Mouse (Mus musculus): ENCODE data around the gene Tac1. TPM values are rescaled to one million over a fixed set of nuclear protein-coding genes. Genes with fewer than 3 reads are reported as not detected.
"Not testable (repeated sequence)": the region's sequence is repeated elsewhere in the genome, so short reads cannot be mapped to it uniquely, and the experiment has no call there.

Tac1 gene
- 37.7 and 48.4 TPM in 2 replicates for polyA plus RNA-seq (2015; fragmentation: Nextera tagmentation; extraction: Ambion mirVana)

- peak; percentile 18 for DNase-seq (ENCODE audit: low spot score)
- Histone ChIP-seq H3K27me3 (ENCODE audit: control insufficient read depth, insufficient read depth, low read length) (peaks cover 12% of the 10 kb centered on the region; the same call in 1 of the 2 replicates), H3K9ac (ENCODE audit: low read length) (no peak within 1 kb of the TSS), H3K36me3 (ENCODE audit: control insufficient read depth, insufficient read depth, low read length) (no peaks in the 10 kb centered on the region), H3K4me2 (replicated peaks; ENCODE audit: low read depth) (peak within 1 kb of the TSS; percentile 43; the same call in 1 of the 2 replicates), H3K4me1 (replicated peaks; ENCODE audit: control insufficient read depth, insufficient read depth) (no peaks in the 10 kb centered on the region), H3K27ac (replicated peaks) (no peak within 1 kb of the TSS), H3K9me3 (ENCODE audit: control insufficient read depth, low read length) (no peaks in the 10 kb centered on the region), H3K4me3 (ENCODE audit: low read depth, low read length) (peak within 1 kb of the TSS; percentile 23)
- no peak for TF ChIP-seq EP300 (optimal IDR thresholded peaks at IDR 0.05)
- no peak for TF ChIP-seq CTCF (IDR thresholded peaks at IDR 0.05; ENCODE audit: low read depth)
- ATAC-seq (ENCODE audit: low FRiP score, low TSS enrichment), result 0 out of 2 replicates have a peak, but pooled peaks have one; percentile 40
- under 1% methylated on average over 37 of the region's 37 CpGs for WGBS
Measured at GRCm38 (mm10) chr6:7554829-7555391, at the start of gene Tac1. TSS of gene Tac1 (plus strand) at chr6:7554879.

GRCm38 (mm10) chr6:7543511-7543910 is 11.2 kb upstream of the Tac1 start:
- not testable (repeated sequence) for ATAC-seq (ENCODE audit: low FRiP score, low TSS enrichment); H3K9ac ChIP-seq (ENCODE audit: low read length); H3K27ac ChIP-seq (replicated peaks); H3K27me3 ChIP-seq (ENCODE audit: control insufficient read depth, insufficient read depth, low read length); H3K9me3 ChIP-seq (ENCODE audit: control insufficient read depth, low read length); H3K4me3 ChIP-seq (ENCODE audit: low read depth, low read length); H3K4me2 ChIP-seq (replicated peaks; ENCODE audit: low read depth); H3K4me1 ChIP-seq (replicated peaks; ENCODE audit: control insufficient read depth, insufficient read depth); H3K36me3 ChIP-seq (ENCODE audit: control insufficient read depth, insufficient read depth, low read length); DNase-seq (ENCODE audit: low spot score)
- WGBS, result 88% methylated on average over 2 of the region's 2 CpGs

GRCm38 (mm10) chr6:7555688-7556476 is 1.2 kb downstream of the Tac1 start:
- H3K9ac ChIP-seq (ENCODE audit: low read length), result no peak overlapping the region
- no peaks in the 10 kb centered on the region for H3K36me3 ChIP-seq (ENCODE audit: control insufficient read depth, insufficient read depth, low read length)
- no peak for DNase-seq (ENCODE audit: low spot score)
- no peaks in the 10 kb centered on the region for H3K4me1 ChIP-seq (replicated peaks; ENCODE audit: control insufficient read depth, insufficient read depth)
- WGBS, result 3% methylated on average over 25 of the region's 25 CpGs
- H3K27ac ChIP-seq (replicated peaks), result no peak overlapping the region
- peak overlapping the region; percentile 43; the same call in 1 of the 2 replicates for H3K4me2 ChIP-seq (replicated peaks; ENCODE audit: low read depth)
- no peak for TF ChIP-seq EP300 (optimal IDR thresholded peaks at IDR 0.05)
- no peak for TF ChIP-seq CTCF (IDR thresholded peaks at IDR 0.05; ENCODE audit: low read depth)
- H3K27me3 ChIP-seq (ENCODE audit: control insufficient read depth, insufficient read depth, low read length), result peaks cover 12% of the 10 kb centered on the region; the same call in 1 of the 2 replicates
- no peak for ATAC-seq (ENCODE audit: low FRiP score, low TSS enrichment)
- peak overlapping the region; percentile 23; the same call in 1 of the 2 replicates for H3K4me3 ChIP-seq (ENCODE audit: low read depth, low read length)
- H3K9me3 ChIP-seq (ENCODE audit: control insufficient read depth, low read length), result no peaks in the 10 kb centered on the region

DNA sequence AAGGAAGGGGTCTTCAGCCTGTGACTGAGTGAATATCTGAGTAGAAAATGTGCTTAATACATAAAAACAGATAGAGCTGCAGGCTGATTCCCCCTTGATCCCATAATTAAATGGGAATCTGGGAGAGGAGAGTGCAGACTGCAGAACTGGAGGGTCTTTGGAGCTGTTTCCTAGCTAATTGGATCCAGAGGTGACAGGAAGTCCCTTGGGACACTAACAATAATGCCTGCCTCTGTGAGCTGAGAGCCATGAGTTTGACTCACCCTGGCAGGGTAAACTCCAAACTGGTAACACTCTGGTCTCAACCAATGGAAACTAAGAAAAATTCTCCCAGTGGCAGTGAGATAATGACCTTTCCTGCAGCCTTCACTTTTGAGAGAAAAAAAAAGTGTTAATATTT is 3.5 kb downstream of the Tac1 start:
- TF ChIP-seq EP300 (optimal IDR thresholded peaks at IDR 0.05) (no peak), CTCF (IDR thresholded peaks at IDR 0.05; ENCODE audit: low read depth) (no peak)
- Histone ChIP-seq H3K27ac (replicated peaks) (no peak overlapping the region), H3K27me3 (ENCODE audit: control insufficient read depth, insufficient read depth, low read length) (peaks cover 12% of the 10 kb centered on the region; the same call in 1 of the 2 replicates), H3K36me3 (ENCODE audit: control insufficient read depth, insufficient read depth, low read length) (no peaks in the 10 kb centered on the region), H3K9me3 (ENCODE audit: control insufficient read depth, low read length) (no peaks in the 10 kb centered on the region), H3K4me2 (replicated peaks; ENCODE audit: low read depth) (no peak overlapping the region), H3K9ac (ENCODE audit: low read length) (no peak overlapping the region), H3K4me3 (ENCODE audit: low read depth, low read length) (no peak overlapping the region), H3K4me1 (replicated peaks; ENCODE audit: control insufficient read depth, insufficient read depth) (no peaks in the 10 kb centered on the region)
- ATAC-seq (ENCODE audit: low FRiP score, low TSS enrichment) (no peak), DNase-seq (ENCODE audit: low spot score) (no peak)

GRCm38 (mm10) chr6:7562524-7562923 is 7.8 kb downstream of the Tac1 start:
- DNase-seq (ENCODE audit: low spot score), result no peak
- Histone ChIP-seq H3K27ac (replicated peaks) (no peak overlapping the region), H3K9me3 (ENCODE audit: control insufficient read depth, low read length) (no peaks in the 10 kb centered on the region), H3K4me2 (replicated peaks; ENCODE audit: low read depth) (no peak overlapping the region), H3K4me1 (replicated peaks; ENCODE audit: control insufficient read depth, insufficient read depth) (no peaks in the 10 kb centered on the region), H3K27me3 (ENCODE audit: control insufficient read depth, insufficient read depth, low read length) (no peaks in the 10 kb centered on the region), H3K36me3 (ENCODE audit: control insufficient read depth, insufficient read depth, low read length) (no peaks in the 10 kb centered on the region), H3K9ac (ENCODE audit: low read length) (no peak overlapping the region), H3K4me3 (ENCODE audit: low read depth, low read length) (no peak overlapping the region)
- ATAC-seq (ENCODE audit: low FRiP score, low TSS enrichment), result no peak
- TF ChIP-seq EP300 (optimal IDR thresholded peaks at IDR 0.05) (no peak), CTCF (IDR thresholded peaks at IDR 0.05; ENCODE audit: low read depth) (no peak)
- WGBS, result 48% methylated on average over 6 of the region's 6 CpGs

- Histone ChIP-seq H3K9me3 (ENCODE audit: control insufficient read depth, low read length) (no peaks in the 10 kb centered on the region), H3K4me3 (ENCODE audit: low read depth, low read length) (no peak overlapping the region), H3K36me3 (ENCODE audit: control insufficient read depth, insufficient read depth, low read length) (no peaks in the 10 kb centered on the region), H3K27me3 (ENCODE audit: control insufficient read depth, insufficient read depth, low read length) (no peaks in the 10 kb centered on the region), H3K9ac (ENCODE audit: low read length) (no peak overlapping the region), H3K4me2 (replicated peaks; ENCODE audit: low read depth) (no peak overlapping the region), H3K4me1 (replicated peaks; ENCODE audit: control insufficient read depth, insufficient read depth) (no peaks in the 10 kb centered on the region), H3K27ac (replicated peaks) (no peak overlapping the region)
- TF ChIP-seq CTCF (IDR thresholded peaks at IDR 0.05; ENCODE audit: low read depth) (no peak), EP300 (optimal IDR thresholded peaks at IDR 0.05) (no peak)
- no peak for DNase-seq (ENCODE audit: low spot score)
- no peak for ATAC-seq (ENCODE audit: low FRiP score, low TSS enrichment)
- 78% methylated on average over 3 of the region's 3 CpGs for WGBS
Measured at GRCm38 (mm10) chr6:7564537-7564936, 9.9 kb downstream of the Tac1 start.

All from stomach, postnatal 0 days (tissue).